Mouse (Mus musculus): ENCODE results near the gene Shroom3. TPM values are rescaled to one million over a fixed set of nuclear protein-coding genes. Genes with fewer than 3 reads are reported as not detected.

The Shroom3 gene
- polyA plus RNA-seq, 1 experiment from 2014 or later = 1.1 TPM

DNA sequence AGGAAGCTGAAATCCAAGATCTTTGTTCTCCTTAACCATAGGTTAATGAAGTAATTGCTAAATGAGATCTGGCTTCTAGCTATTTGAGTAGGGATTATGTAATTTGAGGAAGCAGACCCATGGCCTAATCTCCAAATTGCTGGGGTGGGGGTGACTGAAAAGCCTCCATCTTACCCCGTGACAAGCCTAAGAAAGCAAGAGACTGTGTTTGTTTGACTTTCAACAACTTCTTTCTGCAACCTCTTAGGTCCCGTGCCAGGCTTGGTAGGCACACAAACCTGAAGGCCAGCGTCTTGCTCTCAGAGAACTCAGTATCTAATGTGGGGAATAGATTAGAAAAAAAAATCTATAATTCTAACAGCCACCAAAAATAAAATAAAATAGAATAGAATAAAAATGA is 138.1 kb downstream of the Shroom3 start:
- no peak overlapping the region for H3K27ac ChIP-seq (ENCODE audit: low read length)
- no peak overlapping the region for H3K4me3 ChIP-seq (ENCODE audit: low read depth, low read length)
- 71% methylated on average over 3 of the region's 3 CpGs for WGBS
- no peak overlapping the region for H3K9ac ChIP-seq (ENCODE audit: low read depth, low read length)
- no peak for ATAC-seq
- no peaks in the 10 kb centered on the region for H3K36me3 ChIP-seq (ENCODE audit: control insufficient read depth, insufficient read depth, low read length)
- no peaks in the 10 kb centered on the region for H3K4me1 ChIP-seq (ENCODE audit: control insufficient read depth, insufficient read depth, low read length)
- H3K27me3 ChIP-seq (ENCODE audit: control insufficient read depth, insufficient read depth, low read depth, low read length) = no peaks in the 10 kb centered on the region
- no peak overlapping the region for H3K4me2 ChIP-seq (ENCODE audit: low read length)
- no peaks in the 10 kb centered on the region for H3K9me3 ChIP-seq (replicated peaks; ENCODE audit: control insufficient read depth, low read length, poor library complexity, severe bottlenecking)

DNA sequence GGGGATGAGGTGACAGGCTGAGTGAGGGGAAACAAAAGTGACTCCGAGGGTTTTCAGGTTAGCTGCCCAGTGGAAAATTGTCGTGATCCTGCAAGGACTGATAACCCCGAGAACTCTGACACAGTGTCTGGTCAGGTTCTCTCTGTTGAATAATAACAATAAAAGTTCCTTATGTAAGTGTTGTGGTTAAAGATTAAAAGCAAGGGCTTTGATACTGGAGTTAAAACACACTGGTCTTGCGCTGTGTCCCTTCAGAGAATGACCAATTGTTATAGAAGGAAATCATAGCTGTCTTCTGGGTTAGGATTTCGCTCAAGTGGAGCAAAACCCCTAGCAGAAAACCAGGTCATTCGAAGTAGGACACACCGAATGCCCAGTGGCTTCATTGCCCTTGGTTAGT is 140.3 kb downstream of the Shroom3 start:
- Histone ChIP-seq H3K9me3 (replicated peaks; ENCODE audit: control insufficient read depth, low read length, poor library complexity, severe bottlenecking) (no peaks in the 10 kb centered on the region), H3K4me1 (ENCODE audit: control insufficient read depth, insufficient read depth, low read length) (no peaks in the 10 kb centered on the region), H3K9ac (ENCODE audit: low read depth, low read length) (no peak overlapping the region), H3K27me3 (ENCODE audit: control insufficient read depth, insufficient read depth, low read depth, low read length) (no peaks in the 10 kb centered on the region), H3K27ac (ENCODE audit: low read length) (no peak overlapping the region), H3K4me3 (ENCODE audit: low read depth, low read length) (no peak overlapping the region), H3K4me2 (ENCODE audit: low read length) (no peak overlapping the region), H3K36me3 (ENCODE audit: control insufficient read depth, insufficient read depth, low read length) (no peaks in the 10 kb centered on the region)
- no peak for ATAC-seq
- whole genome bisulfite sequencing = 87% methylated on average over 7 of the region's 7 CpGs

DNA sequence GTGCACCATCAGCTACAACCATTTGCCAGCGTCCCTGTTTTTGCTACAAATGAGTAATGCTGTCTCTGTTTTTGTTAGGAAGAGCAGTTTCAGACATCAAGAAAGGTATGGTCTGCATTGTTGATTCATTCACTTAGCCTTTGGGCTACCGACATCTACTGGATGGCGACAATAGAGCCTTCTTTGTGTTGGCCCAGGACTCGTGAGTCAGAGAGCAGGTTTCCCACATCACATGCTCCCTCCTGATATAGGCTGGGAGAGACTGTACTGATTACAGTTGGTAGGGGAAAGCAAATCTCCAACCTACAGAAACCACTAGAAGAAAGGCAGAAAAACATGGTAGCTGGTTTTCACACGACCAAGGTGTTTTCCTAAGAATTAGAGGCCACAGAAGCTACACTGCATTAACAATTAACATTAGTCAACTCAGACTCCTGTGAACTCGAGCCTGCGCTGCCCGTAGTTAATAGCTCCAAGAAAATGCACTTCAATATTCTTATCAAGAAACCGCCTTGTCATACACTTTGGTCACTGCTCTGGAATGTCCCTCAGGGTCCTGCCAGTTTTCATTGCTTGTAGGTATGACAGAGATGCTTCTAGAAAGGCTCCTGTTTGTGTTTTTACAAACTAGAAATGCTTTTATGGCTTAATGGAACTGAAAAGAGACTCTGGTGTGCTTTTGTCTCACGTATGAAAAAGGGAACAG is 141.2 kb downstream of the Shroom3 start:
- no peak overlapping the region for H3K4me3 ChIP-seq (ENCODE audit: low read depth, low read length)
- no peaks in the 10 kb centered on the region for H3K4me1 ChIP-seq (ENCODE audit: control insufficient read depth, insufficient read depth, low read length)
- no peak overlapping the region for H3K4me2 ChIP-seq (ENCODE audit: low read length)
- no peak for ATAC-seq
- H3K27ac ChIP-seq (ENCODE audit: low read length) = no peak overlapping the region
- H3K27me3 ChIP-seq (ENCODE audit: control insufficient read depth, insufficient read depth, low read depth, low read length) = no peaks in the 10 kb centered on the region
- WGBS = 87% methylated on average over 10 of the region's 10 CpGs
- H3K9me3 ChIP-seq (replicated peaks; ENCODE audit: control insufficient read depth, low read length, poor library complexity, severe bottlenecking) = no peaks in the 10 kb centered on the region
- H3K9ac ChIP-seq (ENCODE audit: low read depth, low read length) = no peak overlapping the region
- H3K36me3 ChIP-seq (ENCODE audit: control insufficient read depth, insufficient read depth, low read length) = no peaks in the 10 kb centered on the region

DNA sequence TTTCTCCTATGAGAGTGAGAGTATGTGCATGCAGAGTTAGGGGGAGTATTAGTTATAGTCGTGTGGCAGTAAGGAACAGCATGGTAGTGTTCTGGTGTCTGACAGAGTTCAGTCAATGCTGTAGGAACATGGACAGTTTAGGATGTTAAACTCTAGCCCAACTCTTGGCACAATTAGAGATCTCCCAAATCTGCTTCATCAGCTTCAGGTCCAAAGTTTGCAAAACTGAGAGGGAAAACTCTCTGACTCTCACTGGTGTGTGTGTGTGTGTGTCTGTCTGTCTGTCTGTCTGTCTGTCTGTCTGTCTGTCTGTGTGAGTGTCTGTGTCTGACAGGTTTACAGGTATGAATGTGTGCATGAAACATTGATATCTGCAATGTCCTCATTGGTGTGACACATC is 147.2 kb downstream of the Shroom3 start:
- Histone ChIP-seq H3K4me2 (ENCODE audit: low read length) (no peak overlapping the region), H3K27ac (ENCODE audit: low read length) (no peak overlapping the region), H3K27me3 (ENCODE audit: control insufficient read depth, insufficient read depth, low read depth, low read length) (no peaks in the 10 kb centered on the region), H3K4me1 (ENCODE audit: control insufficient read depth, insufficient read depth, low read length) (no peaks in the 10 kb centered on the region), H3K4me3 (ENCODE audit: low read depth, low read length) (no peak overlapping the region), H3K9me3 (replicated peaks; ENCODE audit: control insufficient read depth, low read length, poor library complexity, severe bottlenecking) (no peaks in the 10 kb centered on the region), H3K9ac (ENCODE audit: low read depth, low read length) (no peak overlapping the region), H3K36me3 (ENCODE audit: control insufficient read depth, insufficient read depth, low read length) (no peaks in the 10 kb centered on the region)
- no peak for ATAC-seq
- WGBS = 91% methylated on average over 1 of the region's 1 CpGs

DNA sequence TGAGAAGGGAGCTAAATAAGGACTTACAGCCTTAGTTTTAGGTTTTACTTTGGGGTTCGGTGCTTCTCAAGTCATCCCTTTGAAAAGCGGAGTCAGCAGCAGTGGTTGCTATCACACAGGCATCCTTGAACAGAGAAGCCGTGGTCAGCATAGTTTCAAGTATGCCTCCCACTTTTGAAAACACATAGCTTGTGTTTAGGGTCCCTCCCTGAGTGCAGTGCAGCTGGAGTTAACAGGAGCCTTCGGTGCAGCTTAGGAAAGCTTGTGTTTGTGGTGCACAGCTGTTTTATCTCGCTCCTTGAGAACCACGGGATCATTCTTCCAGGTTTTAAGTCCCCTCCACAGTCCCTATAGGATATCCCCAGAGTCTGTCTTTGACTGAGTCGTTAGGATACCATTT is 151.3 kb downstream of the Shroom3 start:
- Histone ChIP-seq H3K27ac (ENCODE audit: low read length) (no peak overlapping the region), H3K4me3 (ENCODE audit: low read depth, low read length) (no peak overlapping the region), H3K36me3 (ENCODE audit: control insufficient read depth, insufficient read depth, low read length) (no peaks in the 10 kb centered on the region), H3K4me1 (ENCODE audit: control insufficient read depth, insufficient read depth, low read length) (peaks cover 2% of the 10 kb centered on the region; the same call in 1 of the 2 replicates), H3K27me3 (ENCODE audit: control insufficient read depth, insufficient read depth, low read depth, low read length) (no peaks in the 10 kb centered on the region), H3K9me3 (replicated peaks; ENCODE audit: control insufficient read depth, low read length, poor library complexity, severe bottlenecking) (no peaks in the 10 kb centered on the region), H3K4me2 (ENCODE audit: low read length) (no peak overlapping the region), H3K9ac (ENCODE audit: low read depth, low read length) (no peak overlapping the region)
- 68% methylated on average over 7 of the region's 7 CpGs for WGBS
- ATAC-seq = no peak

DNA sequence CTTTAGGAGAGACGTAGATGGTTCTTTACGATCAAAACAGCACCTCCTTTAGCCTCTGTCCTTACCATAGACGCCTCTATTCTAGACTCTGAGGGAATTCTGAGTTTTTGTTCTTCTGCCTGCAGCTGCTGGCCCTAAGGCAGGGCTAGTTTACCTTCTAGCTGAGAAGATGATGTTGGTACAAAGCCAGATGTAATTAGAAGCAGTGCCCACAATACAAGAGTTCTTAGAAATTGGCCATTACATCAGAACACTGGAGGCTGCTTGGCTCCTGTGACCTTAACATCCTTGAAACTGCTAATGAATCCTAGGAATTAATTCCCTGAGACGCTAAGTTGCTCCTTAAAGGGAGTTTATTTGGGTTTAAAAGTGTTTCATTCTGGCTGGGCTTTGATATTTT is 154.1 kb downstream of the Shroom3 start:
- no peaks in the 10 kb centered on the region for H3K27me3 ChIP-seq (ENCODE audit: control insufficient read depth, insufficient read depth, low read depth, low read length)
- no peak overlapping the region for H3K4me3 ChIP-seq (ENCODE audit: low read depth, low read length)
- H3K27ac ChIP-seq (ENCODE audit: low read length) = no peak overlapping the region
- peaks cover 2% of the 10 kb centered on the region; the same call in 1 of the 2 replicates for H3K4me1 ChIP-seq (ENCODE audit: control insufficient read depth, insufficient read depth, low read length)
- H3K4me2 ChIP-seq (ENCODE audit: low read length) = no peak overlapping the region
- ATAC-seq = no peak
- no peaks in the 10 kb centered on the region for H3K36me3 ChIP-seq (ENCODE audit: control insufficient read depth, insufficient read depth, low read length)
- WGBS = 70% methylated on average over 4 of the region's 4 CpGs
- H3K9me3 ChIP-seq (replicated peaks; ENCODE audit: control insufficient read depth, low read length, poor library complexity, severe bottlenecking) = no peaks in the 10 kb centered on the region
- no peak overlapping the region for H3K9ac ChIP-seq (ENCODE audit: low read depth, low read length)

DNA sequence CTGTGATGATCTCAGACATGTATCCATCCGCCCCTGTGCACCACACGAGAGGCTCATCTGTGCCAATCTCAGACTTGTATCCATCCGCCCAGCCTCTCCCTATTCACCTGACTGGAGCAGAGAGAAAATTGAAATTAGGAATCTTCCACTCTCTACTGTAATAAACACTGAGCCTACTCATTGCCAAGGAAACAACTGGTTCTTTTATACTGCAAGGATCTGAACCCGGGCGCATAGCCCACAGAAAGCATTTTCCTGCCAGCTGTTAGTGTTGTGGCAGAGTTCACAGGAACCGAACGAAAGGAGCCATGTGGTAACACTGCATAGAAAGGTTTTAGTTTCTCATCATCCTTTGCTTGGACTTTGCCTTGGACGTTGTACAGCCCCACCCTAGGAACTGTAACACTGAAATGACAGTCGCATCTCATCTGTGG is 155.1 kb downstream of the Shroom3 start:
- H3K27ac ChIP-seq (ENCODE audit: low read length) = no peak overlapping the region
- 0 out of 2 replicates have a peak, but pooled peaks have one; percentile 11 for ATAC-seq
- H3K4me2 ChIP-seq (ENCODE audit: low read length) = no peak overlapping the region
- no peak overlapping the region for H3K9ac ChIP-seq (ENCODE audit: low read depth, low read length)
- peaks cover 2% of the 10 kb centered on the region; the same call in 1 of the 2 replicates for H3K4me1 ChIP-seq (ENCODE audit: control insufficient read depth, insufficient read depth, low read length)
- 87% methylated on average over 9 of the region's 9 CpGs for WGBS
- H3K36me3 ChIP-seq (ENCODE audit: control insufficient read depth, insufficient read depth, low read length) = no peaks in the 10 kb centered on the region
- H3K27me3 ChIP-seq (ENCODE audit: control insufficient read depth, insufficient read depth, low read depth, low read length) = no peaks in the 10 kb centered on the region
- H3K9me3 ChIP-seq (replicated peaks; ENCODE audit: control insufficient read depth, low read length, poor library complexity, severe bottlenecking) = no peaks in the 10 kb centered on the region
- no peak overlapping the region for H3K4me3 ChIP-seq (ENCODE audit: low read depth, low read length)

DNA sequence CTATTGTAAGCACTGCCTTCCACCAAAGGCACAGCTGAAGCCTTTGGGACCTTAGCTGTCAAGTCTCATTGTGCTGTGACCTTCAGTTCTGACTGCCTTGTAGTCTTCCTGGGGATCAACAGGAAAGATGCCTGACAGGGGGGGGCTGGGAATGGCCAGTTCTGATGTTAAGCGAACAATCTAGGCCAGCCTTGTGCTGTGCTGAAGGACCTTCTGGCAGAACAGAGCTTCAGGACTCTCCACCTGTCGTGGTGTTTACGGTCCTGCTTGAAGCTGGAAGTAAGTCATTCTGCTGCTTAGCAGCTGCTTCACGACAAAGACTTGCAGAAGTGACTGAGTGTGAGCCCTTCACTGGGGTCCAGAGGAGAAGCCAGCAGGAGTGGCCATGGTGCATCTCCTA is 156.1 kb downstream of the Shroom3 start:
- no peaks in the 10 kb centered on the region for H3K27me3 ChIP-seq (ENCODE audit: control insufficient read depth, insufficient read depth, low read depth, low read length)
- ATAC-seq = no peak
- WGBS = 67% methylated on average over 4 of the region's 4 CpGs
- H3K9me3 ChIP-seq (replicated peaks; ENCODE audit: control insufficient read depth, low read length, poor library complexity, severe bottlenecking) = no peaks in the 10 kb centered on the region
- no peak overlapping the region for H3K4me3 ChIP-seq (ENCODE audit: low read depth, low read length)
- peaks cover 10% of the 10 kb centered on the region; the same call in 1 of the 2 replicates for H3K4me1 ChIP-seq (ENCODE audit: control insufficient read depth, insufficient read depth, low read length)
- H3K9ac ChIP-seq (ENCODE audit: low read depth, low read length) = no peak overlapping the region
- no peak overlapping the region for H3K4me2 ChIP-seq (ENCODE audit: low read length)
- no peaks in the 10 kb centered on the region for H3K36me3 ChIP-seq (ENCODE audit: control insufficient read depth, insufficient read depth, low read length)
- H3K27ac ChIP-seq (ENCODE audit: low read length) = no peak overlapping the region

DNA sequence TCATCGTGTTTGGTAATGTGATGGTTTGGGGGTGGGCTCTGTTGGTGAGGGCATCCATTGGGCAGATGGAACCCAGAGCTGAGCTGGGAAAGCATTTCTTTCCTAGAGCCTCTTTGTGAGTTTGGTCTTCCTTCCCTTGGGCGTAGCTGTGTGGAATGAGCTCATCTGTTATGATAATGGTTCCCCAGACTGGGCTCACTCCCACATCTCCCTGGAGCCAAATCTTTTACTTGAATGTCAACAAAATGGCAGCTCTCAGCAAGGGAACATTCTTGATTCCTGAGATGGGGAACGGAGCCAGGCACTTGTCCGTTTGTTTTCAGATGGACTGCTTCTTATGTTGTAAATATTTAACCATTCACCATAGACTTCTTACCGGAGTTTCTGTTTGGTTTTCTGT is 158.2 kb downstream of the Shroom3 start:
- 68% methylated on average over 5 of the region's 5 CpGs for WGBS
- H3K27ac ChIP-seq (ENCODE audit: low read length) = no peak overlapping the region
- H3K27me3 ChIP-seq (ENCODE audit: control insufficient read depth, insufficient read depth, low read depth, low read length) = no peaks in the 10 kb centered on the region
- no peaks in the 10 kb centered on the region for H3K36me3 ChIP-seq (ENCODE audit: control insufficient read depth, insufficient read depth, low read length)
- peaks cover 10% of the 10 kb centered on the region; the same call in 1 of the 2 replicates for H3K4me1 ChIP-seq (ENCODE audit: control insufficient read depth, insufficient read depth, low read length)
- no peak for ATAC-seq
- H3K9me3 ChIP-seq (replicated peaks; ENCODE audit: control insufficient read depth, low read length, poor library complexity, severe bottlenecking) = no peaks in the 10 kb centered on the region
- H3K4me3 ChIP-seq (ENCODE audit: low read depth, low read length) = no peak overlapping the region
- no peak overlapping the region for H3K9ac ChIP-seq (ENCODE audit: low read depth, low read length)
- no peak overlapping the region for H3K4me2 ChIP-seq (ENCODE audit: low read length)
